Mouse (Mus musculus) midbrain, embryonic 11.5 days (tissue): ENCODE results near the gene Sclt1. TPM values are rescaled to one million over a fixed set of nuclear protein-coding genes. Genes with fewer than 3 reads are reported as not detected.

ENCODE experiments used
- ATAC-seq: fragments of 200-750 bp; cut with Nextera tagmentation; 2 replicates; pipeline ENCODE4 v1.8.0; 2017; ENCODE audit warnings: moderate TSS enrichment, moderate library complexity; ENCODE audit not compliant: low FRiP score
- DNase-seq: peaks from one replicate; pipeline ENCODE4 v3.0.0; 2015; ENCODE audit warnings: low spot score; ENCODE audit errors: missing footprints
- H3K27ac ChIP-seq: fragments of 300-500 bp; sonication (generic); 2 replicates; pipeline ENCODE4 v1.5.1; 2014; ENCODE audit warnings: low read depth, low read length
- H3K27me3 ChIP-seq: fragments of 300-500 bp; sonication (generic); 2 replicates; pipeline ENCODE4 v1.6.1; 2014; ENCODE audit warnings: mild to moderate bottlenecking, low read length, moderate library complexity, mixed read lengths; ENCODE audit not compliant: control insufficient read depth, insufficient read depth
- H3K36me3 ChIP-seq: fragments of 300-500 bp; sonication (generic); 2 replicates; pipeline ENCODE4 v1.6.1; 2014; ENCODE audit warnings: mild to moderate bottlenecking, low read length, moderate library complexity, mixed read lengths; ENCODE audit not compliant: control insufficient read depth, insufficient read depth
- H3K4me1 ChIP-seq: fragments of 300-500 bp; sonication (generic); 2 replicates; pipeline ENCODE4 v1.6.1; 2014; ENCODE audit warnings: low read length; ENCODE audit not compliant: control insufficient read depth, insufficient read depth
- H3K4me2 ChIP-seq: fragments of 300-500 bp; sonication (generic); 2 replicates; pipeline ENCODE4 v1.6.1; 2014; ENCODE audit warnings: mild to moderate bottlenecking, moderate library complexity
- H3K4me3 ChIP-seq: fragments of 300-500 bp; sonication (generic); 2 replicates; pipeline ENCODE4 v1.5.1; 2014; ENCODE audit warnings: low read depth, low read length
- H3K9ac ChIP-seq: fragments of 300-500 bp; sonication (generic); 2 replicates; pipeline ENCODE4 v1.6.1; 2014; ENCODE audit warnings: low read length
- H3K9me3 ChIP-seq: fragments of 300-500 bp; sonication (generic); 2 replicates; pipeline ENCODE4 v1.6.1; 2016; ENCODE audit warnings: low read length; ENCODE audit not compliant: control insufficient read depth
- WGBS: fragments of 180-500 bp; shearing (Covaris S2); extraction: QIAGEN DNeasy Blood & Tissue Kit; methylation state at CpG from one replicate; pipeline ENCODE4 v1.1.7; 2014; 5-methylcytosine and 5-hydroxymethylcytosine counted together
- polyA plus RNA-seq: library from polyadenylated mRNA; unstranded; fragments of >200 nt; fragmentation: Nextera tagmentation; extraction: Ambion mirVana; gene quantifications from 2 replicates; pipeline ENCODE4 v1.2.1, GENCODE M21; 2014

Gene Sclt1
- polyA plus RNA-seq, 1 experiment from 2014 or later = 23.8 TPM

- Histone ChIP-seq H3K27ac (no peak overlapping the region), H3K9me3 (no peaks in the 10 kb centered on the region), H3K4me2 (no peak overlapping the region), H3K36me3 (peaks cover 4% of the 10 kb centered on the region; the same call in 1 of the 2 replicates), H3K27me3 (no peaks in the 10 kb centered on the region), H3K9ac (no peak overlapping the region), H3K4me1 (peaks cover 9% of the 10 kb centered on the region; the same call in 1 of the 2 replicates), H3K4me3 (no peak overlapping the region)
- WGBS = 62% methylated on average over 10 of the region's 10 CpGs
- DNase-seq (no peak), ATAC-seq (no peak)
Observed at GRCm38 (mm10) chr3:41602933-41603332, 139.4 kb downstream of the Sclt1 start.

- H3K4me3 ChIP-seq = no peak overlapping the region
- H3K27me3 ChIP-seq = no peaks in the 10 kb centered on the region
- H3K9ac ChIP-seq = no peak overlapping the region
- H3K4me1 ChIP-seq = peaks cover 9% of the 10 kb centered on the region; the same call in 1 of the 2 replicates
- WGBS = 76% methylated on average over 9 of the region's 9 CpGs
- no peak overlapping the region for H3K4me2 ChIP-seq
- no peaks in the 10 kb centered on the region for H3K9me3 ChIP-seq
- DNase-seq (peak; percentile 44), ATAC-seq (no peak)
- no peak overlapping the region for H3K27ac ChIP-seq
- H3K36me3 ChIP-seq = peaks cover 11% of the 10 kb centered on the region; the same call in 1 of the 2 replicates
Observed at GRCm38 (mm10) chr3:41601226-41602020, 140.9 kb downstream of the Sclt1 start.

- Histone ChIP-seq H3K36me3 (peaks cover 15% of the 10 kb centered on the region; the same call in 1 of the 2 replicates), H3K9ac (no peak overlapping the region), H3K9me3 (no peaks in the 10 kb centered on the region), H3K4me2 (no peak overlapping the region), H3K27me3 (no peaks in the 10 kb centered on the region), H3K27ac (no peak overlapping the region), H3K4me3 (no peak overlapping the region), H3K4me1 (peaks cover 9% of the 10 kb centered on the region; the same call in 1 of the 2 replicates)
- WGBS = 85% methylated on average over 14 of the region's 14 CpGs
- DNase-seq (peak; percentile 90), ATAC-seq (peak; percentile 65)
Observed at GRCm38 (mm10) chr3:41599806-41600589, 142.3 kb downstream of the Sclt1 start.

- ATAC-seq = peak; percentile 8; the same call in 1 of the 2 replicates
- WGBS = 92% methylated on average over 10 of the region's 10 CpGs
- peaks cover 15% of the 10 kb centered on the region; the same call in 1 of the 2 replicates for H3K36me3 ChIP-seq
Observed at GRCm38 (mm10) chr3:41599226-41599625, 143.1 kb downstream of the Sclt1 start.

GRCm38 (mm10) chr3:41598412-41598811, 143.9 kb downstream of the Sclt1 start:
- H3K27me3 ChIP-seq = no peaks in the 10 kb centered on the region
- H3K27ac ChIP-seq = no peak overlapping the region
- H3K4me1 ChIP-seq = peaks cover 4% of the 10 kb centered on the region; the same call in 1 of the 2 replicates
- DNase-seq (peak; percentile 80), ATAC-seq (no peak)
- no peak overlapping the region for H3K4me3 ChIP-seq
- no peak overlapping the region for H3K4me2 ChIP-seq
- H3K9ac ChIP-seq = no peak overlapping the region
- peaks cover 15% of the 10 kb centered on the region; the same call in 1 of the 2 replicates for H3K36me3 ChIP-seq
- WGBS = 83% methylated on average over 9 of the region's 9 CpGs
- H3K9me3 ChIP-seq = no peaks in the 10 kb centered on the region

More at GRCm38 (mm10) chr3:41599226-41599625, 143.1 kb downstream of the Sclt1 start:
- H3K9me3 ChIP-seq = no peaks in the 10 kb centered on the region
- H3K27me3 ChIP-seq = no peaks in the 10 kb centered on the region
- no peak for DNase-seq
- no peak overlapping the region for H3K4me2 ChIP-seq
- no peak overlapping the region for H3K4me3 ChIP-seq
- peaks cover 9% of the 10 kb centered on the region; the same call in 1 of the 2 replicates for H3K4me1 ChIP-seq
- no peak overlapping the region for H3K27ac ChIP-seq
- H3K9ac ChIP-seq = no peak overlapping the region

GRCm38 (mm10) chr3:41597036-41597435, 145.3 kb downstream of the Sclt1 start:
- Histone ChIP-seq H3K27ac (no peak overlapping the region), H3K9ac (no peak overlapping the region), H3K36me3 (peaks cover 15% of the 10 kb centered on the region; the same call in 1 of the 2 replicates), H3K4me1 (no peaks in the 10 kb centered on the region), H3K4me2 (no peak overlapping the region), H3K27me3 (no peaks in the 10 kb centered on the region), H3K4me3 (no peak overlapping the region), H3K9me3 (no peaks in the 10 kb centered on the region)
- no peak for DNase-seq
- no peak for ATAC-seq
- WGBS = 95% methylated on average over 8 of the region's 8 CpGs

GRCm38 (mm10) chr3:41595010-41595409, 147.3 kb downstream of the Sclt1 start:
- ATAC-seq = no peak
- no peak for DNase-seq
- no peaks in the 10 kb centered on the region for H3K27me3 ChIP-seq
- no peaks in the 10 kb centered on the region for H3K9me3 ChIP-seq
- H3K4me1 ChIP-seq = no peaks in the 10 kb centered on the region
- no peak overlapping the region for H3K9ac ChIP-seq
- no peak overlapping the region for H3K4me2 ChIP-seq
- H3K36me3 ChIP-seq = peaks cover 15% of the 10 kb centered on the region; the same call in 1 of the 2 replicates
- H3K4me3 ChIP-seq = no peak overlapping the region
- 93% methylated on average over 4 of the region's 4 CpGs for WGBS
- no peak overlapping the region for H3K27ac ChIP-seq

GRCm38 (mm10) chr3:41594097-41594879, 148.0 kb downstream of the Sclt1 start:
- DNase-seq (no peak), ATAC-seq (no peak)
- Histone ChIP-seq H3K9me3 (no peaks in the 10 kb centered on the region), H3K27ac (no peak overlapping the region), H3K4me2 (no peak overlapping the region), H3K9ac (no peak overlapping the region), H3K4me1 (no peaks in the 10 kb centered on the region), H3K4me3 (no peak overlapping the region), H3K27me3 (no peaks in the 10 kb centered on the region), H3K36me3 (peaks cover 13% of the 10 kb centered on the region; the same call in 1 of the 2 replicates)
- WGBS = 87% methylated on average over 9 of the region's 9 CpGs
